Mouse (Mus musculus) hindbrain, embryonic 10.5 days (tissue): Measurements from ENCODE around the gene H2-M5. TPM values are rescaled to one million over a fixed set of nuclear protein-coding genes. Genes with fewer than 3 reads are reported as not detected.
A peak's percentile ranks its signal among the peaks of the same experiment; 100 is the strongest.

Experiments
- DNase-seq: peaks from one replicate; pipeline ENCODE4 v3.0.0-alpha.2; 2017; ENCODE audit warnings: low spot score
- H3K27ac ChIP-seq: fragments of 300-500 bp; sonication (generic); 2 replicates; pipeline ENCODE4 v1.5.1; 2016; ENCODE audit warnings: mild to moderate bottlenecking, moderate library complexity
- H3K27me3 ChIP-seq: fragments of 300-500 bp; sonication (generic); 2 replicates; pipeline ENCODE4 v1.6.1; 2016; ENCODE audit warnings: mild to moderate bottlenecking; ENCODE audit not compliant: poor library complexity, insufficient read depth, severe bottlenecking
- H3K36me3 ChIP-seq: fragments of 300-500 bp; sonication (generic); 2 replicates; pipeline ENCODE4 v1.6.1; 2016; ENCODE audit warnings: mild to moderate bottlenecking, moderate library complexity
- H3K4me1 ChIP-seq: fragments of 300-500 bp; sonication (generic); replicated peaks from 2 replicates; pipeline ENCODE4 v1.6.1; 2016; ENCODE audit warnings: mild to moderate bottlenecking
- H3K4me3 ChIP-seq: fragments of 300-500 bp; sonication (generic); 2 replicates; pipeline ENCODE4 v1.5.1; 2016; ENCODE audit warnings: mild to moderate bottlenecking, moderate library complexity
- H3K9me3 ChIP-seq: fragments of 300-500 bp; sonication (generic); 2 replicates; pipeline ENCODE4 v1.6.1; 2016; ENCODE audit warnings: mild to moderate bottlenecking, moderate library complexity
- WGBS: fragments of 180-500 bp; shearing (Covaris S2); methylation state at CpG from one replicate; pipeline ENCODE4 v1.1.7; 2016; 5-methylcytosine and 5-hydroxymethylcytosine counted together
- polyA plus RNA-seq: library from polyadenylated mRNA; unstranded; fragments of >200 nt; fragmentation: Nextera tagmentation; extraction: Ambion mirVana; gene quantifications from 2 replicates; pipeline ENCODE4 v1.2.1, GENCODE M21; 2016

Gene H2-M5
- polyA plus RNA-seq, 1 experiment from 2014 or later = 0.68 TPM

GRCm38 (mm10) chr17:36952631-36953030 is 36.7 kb downstream of the H2-M5 start:
- DNase-seq = no peak
- Histone ChIP-seq H3K27me3 (peaks cover 5% of the 10 kb centered on the region; the same call in 1 of the 2 replicates), H3K36me3 (peaks cover 43% of the 10 kb centered on the region), H3K27ac (no peak overlapping the region), H3K4me3 (no peak overlapping the region), H3K9me3 (no peaks in the 10 kb centered on the region), H3K4me1 (peaks cover 23% of the 10 kb centered on the region)
- WGBS = 90% methylated on average over 2 of the region's 2 CpGs

DNA sequence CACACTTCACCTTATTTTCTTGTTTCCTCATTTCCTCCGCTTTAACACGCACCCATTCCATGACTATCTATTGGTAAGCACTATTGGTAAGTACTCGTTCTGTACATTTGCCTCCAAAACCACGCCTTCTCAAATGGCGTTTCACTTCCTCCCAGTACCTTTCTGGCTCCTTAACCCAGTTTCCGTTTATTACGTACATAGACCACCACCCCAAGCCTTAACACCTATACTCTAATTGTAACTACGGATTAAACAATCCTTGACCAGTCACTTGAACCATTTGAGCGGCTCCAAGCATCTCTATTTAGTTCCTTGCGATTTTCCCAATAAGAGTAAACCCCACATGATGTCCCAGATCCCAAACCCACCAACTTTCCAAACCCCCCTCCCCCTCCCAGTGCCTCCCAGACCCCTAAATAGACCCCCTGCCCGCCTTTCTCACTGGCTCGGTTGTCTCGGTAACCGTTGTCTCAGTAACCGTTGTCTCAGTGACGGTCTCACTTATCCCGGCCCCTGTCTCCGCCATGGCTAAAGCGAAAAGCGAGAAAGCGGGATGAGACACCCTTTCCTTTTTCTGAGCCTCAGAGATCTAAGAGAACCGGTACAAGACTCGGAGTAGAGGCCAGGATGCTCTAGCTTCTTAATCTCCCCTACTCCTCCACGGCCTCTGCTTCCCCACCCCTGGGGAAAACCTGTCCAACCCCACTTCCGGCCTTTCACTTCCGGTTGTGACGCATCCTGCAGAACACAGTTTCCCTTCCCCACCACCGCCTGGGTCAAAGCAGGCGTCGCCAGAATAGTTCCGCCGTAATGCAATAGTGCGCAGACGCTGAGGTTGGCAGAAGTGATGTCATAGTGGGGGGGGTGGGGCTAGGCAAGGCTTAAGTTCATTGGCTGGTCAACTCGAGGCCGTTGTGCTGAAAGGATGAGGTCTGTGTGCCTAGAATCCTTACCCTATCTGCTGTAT is 38.1 kb downstream of the H2-M5 start, which contains the start of gene Ppp1r11:
Ppp1r11 (minus strand) TSS at position 761 of the 967 bp plus-strand sequence.
- peak within 1 kb of the TSS; percentile 90 for H3K27ac ChIP-seq
- H3K36me3 ChIP-seq = peaks cover 38% of the 10 kb centered on the region
- WGBS = 3% methylated on average over 36 of the region's 36 CpGs
- H3K27me3 ChIP-seq = peaks cover 9% of the 10 kb centered on the region
- peak; percentile 97 for DNase-seq
- H3K4me3 ChIP-seq = peak within 1 kb of the TSS; percentile 68
- H3K4me1 ChIP-seq = peaks cover 33% of the 10 kb centered on the region
- H3K9me3 ChIP-seq = no peaks in the 10 kb centered on the region

- 91% methylated on average over 8 of the region's 8 CpGs for WGBS
- Histone ChIP-seq H3K4me3 (no peak overlapping the region), H3K9me3 (no peaks in the 10 kb centered on the region), H3K36me3 (peaks cover 29% of the 10 kb centered on the region), H3K4me1 (peaks cover 39% of the 10 kb centered on the region), H3K27ac (no peak overlapping the region), H3K27me3 (peaks cover 29% of the 10 kb centered on the region)
- DNase-seq = no peak
These were observed 40.1 kb downstream of the H2-M5 start for GRCm38 (mm10) chr17:36949265-36949664.

- Histone ChIP-seq H3K27me3 (peaks cover 39% of the 10 kb centered on the region), H3K9me3 (no peaks in the 10 kb centered on the region), H3K36me3 (peaks cover 20% of the 10 kb centered on the region), H3K4me3 (no peak overlapping the region), H3K4me1 (peaks cover 47% of the 10 kb centered on the region), H3K27ac (no peak overlapping the region)
- WGBS = 76% methylated on average over 1 of the region's 1 CpGs
- no peak for DNase-seq
These were observed 41.1 kb downstream of the H2-M5 start for GRCm38 (mm10) chr17:36948286-36948685.

DNA sequence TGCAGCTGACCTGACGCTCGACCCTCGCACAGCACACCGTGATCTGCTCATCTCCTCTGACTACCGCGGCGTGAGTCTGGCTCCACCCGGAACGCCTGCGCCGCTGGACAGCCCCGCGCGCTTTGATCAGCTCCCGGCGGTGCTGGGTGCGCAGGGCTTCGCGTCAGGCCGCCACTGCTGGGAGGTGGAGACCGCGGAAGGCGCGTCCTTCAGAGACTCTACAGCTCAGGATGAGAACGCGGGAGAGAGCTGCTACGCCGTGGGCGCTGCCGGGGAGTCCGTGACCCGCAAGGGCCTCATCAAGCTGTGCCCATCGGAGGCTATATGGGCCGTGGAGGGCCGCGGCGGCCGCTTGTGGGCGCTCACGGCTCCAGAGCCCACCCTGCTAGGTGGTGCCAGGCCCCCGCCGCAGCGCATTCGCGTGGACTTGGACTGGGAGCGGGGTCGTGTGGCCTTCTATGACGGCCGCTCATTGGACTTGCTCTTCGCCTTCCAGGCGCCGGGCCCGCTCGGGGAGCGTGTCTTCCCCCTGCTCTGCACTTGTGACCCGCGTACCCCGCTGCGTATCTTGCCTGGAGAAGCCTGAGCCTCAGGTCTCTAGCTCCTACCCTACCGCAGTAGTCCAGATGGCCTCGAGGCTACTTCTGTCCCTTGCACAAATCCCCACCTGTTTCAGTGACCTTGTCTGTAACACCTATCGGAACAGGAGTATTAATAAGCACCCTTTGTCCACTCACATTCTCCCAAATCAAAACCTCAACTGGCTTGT is 42.1 kb downstream of the H2-M5 start:
- Histone ChIP-seq H3K36me3 (peaks cover 18% of the 10 kb centered on the region), H3K4me3 (peak overlapping the region; percentile 67), H3K27ac (peak overlapping the region; percentile 89), H3K9me3 (no peaks in the 10 kb centered on the region), H3K4me1 (peaks cover 57% of the 10 kb centered on the region), H3K27me3 (peaks cover 49% of the 10 kb centered on the region)
- WGBS = under 1% methylated on average over 62 of the region's 62 CpGs
- peak; percentile 75 for DNase-seq

GRCm38 (mm10) chr17:36944121-36944775 is 45.1 kb downstream of the H2-M5 start:
- Histone ChIP-seq H3K4me1 (peaks cover 41% of the 10 kb centered on the region), H3K27me3 (peaks cover 69% of the 10 kb centered on the region), H3K27ac (no peak overlapping the region), H3K36me3 (peaks cover 11% of the 10 kb centered on the region), H3K9me3 (no peaks in the 10 kb centered on the region), H3K4me3 (no peak overlapping the region)
- 20% methylated on average over 9 of the region's 9 CpGs for WGBS
- peak; percentile 30 for DNase-seq

GRCm38 (mm10) chr17:36943691-36944090 is 45.6 kb downstream of the H2-M5 start:
- peaks cover 72% of the 10 kb centered on the region for H3K27me3 ChIP-seq
- no peak for DNase-seq

GRCm38 (mm10) chr17:36942791-36943471 is 46.4 kb downstream of the H2-M5 start, which contains the start of gene Rnf39:
Gene Rnf39, plus strand, starts transcription at chr17:36942918.
- Histone ChIP-seq H3K27me3 (peaks cover 68% of the 10 kb centered on the region), H3K27ac (0 out of 2 replicates have a peak within 1 kb of the TSS, but pooled peaks have one; percentile 23), H3K36me3 (no peaks in the 10 kb centered on the region), H3K4me1 (peaks cover 40% of the 10 kb centered on the region), H3K4me3 (peak within 1 kb of the TSS; percentile 54), H3K9me3 (no peaks in the 10 kb centered on the region)
- 2% methylated on average over 59 of the region's 59 CpGs for WGBS
- peak; percentile 33 for DNase-seq

More at GRCm38 (mm10) chr17:36943691-36944090, 45.6 kb downstream of the H2-M5 start:
- Histone ChIP-seq H3K36me3 (peaks cover 5% of the 10 kb centered on the region), H3K27ac (no peak overlapping the region), H3K4me1 (peaks cover 41% of the 10 kb centered on the region), H3K9me3 (no peaks in the 10 kb centered on the region), H3K4me3 (peak overlapping the region; percentile 54)
- WGBS = 22% methylated on average over 5 of the region's 5 CpGs

DNA sequence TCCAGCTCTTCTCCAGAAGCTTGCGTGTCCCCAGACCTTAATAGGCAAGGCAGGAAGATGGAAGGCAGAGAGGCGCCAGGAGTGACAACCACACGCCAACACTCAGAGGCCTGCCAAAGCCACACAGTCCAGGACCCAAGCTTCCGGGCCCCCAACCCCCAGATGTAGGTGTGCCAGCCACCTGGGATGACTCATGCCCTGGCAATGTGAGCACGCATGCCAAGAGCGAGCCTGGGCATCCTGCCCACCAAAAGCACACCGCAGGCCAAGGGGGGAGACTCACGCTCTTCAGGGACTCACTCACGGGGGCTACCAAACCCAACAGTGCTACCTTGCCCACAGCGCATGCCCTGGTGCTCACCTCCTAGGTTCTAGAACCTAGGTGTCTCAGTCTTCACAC is 46.9 kb downstream of the H2-M5 start:
- H3K4me1 ChIP-seq = peaks cover 34% of the 10 kb centered on the region
- H3K4me3 ChIP-seq = peak overlapping the region; percentile 54
- H3K27me3 ChIP-seq = peaks cover 72% of the 10 kb centered on the region
- no peaks in the 10 kb centered on the region for H3K9me3 ChIP-seq
- no peaks in the 10 kb centered on the region for H3K36me3 ChIP-seq
- H3K27ac ChIP-seq = no peak overlapping the region
- DNase-seq = no peak
- WGBS = 63% methylated on average over 10 of the region's 10 CpGs

GRCm38 (mm10) chr17:36938056-36938455 is 51.3 kb downstream of the H2-M5 start:
- peaks cover 36% of the 10 kb centered on the region for H3K27me3 ChIP-seq
- H3K27ac ChIP-seq = no peak overlapping the region
- H3K4me3 ChIP-seq = no peak overlapping the region
- H3K9me3 ChIP-seq = no peaks in the 10 kb centered on the region
- WGBS = 86% methylated on average over 2 of the region's 2 CpGs
- peaks cover 7% of the 10 kb centered on the region for H3K4me1 ChIP-seq
- DNase-seq = no peak
- H3K36me3 ChIP-seq = no peaks in the 10 kb centered on the region
